Mouse (Mus musculus): ENCODE measurements at regions not wholly inside any gene's neighbourhood (a gene's known extent, or its start where the extent isn't known, plus 50 kb on each side); places are given as distances from the start of the nearest gene placed in this dataset.
"Not testable (repeated sequence)": the region's sequence is repeated elsewhere in the genome, so short reads cannot be mapped to it uniquely, and the experiment has no call there.

- peak; percentile 22 for DNase-seq
These were observed 150.0 kb downstream of the Kcnrg start for GRCm38 (mm10) chr14:61757086-61757822.

GRCm38 (mm10) chr14:61757823-61758175, 150.5 kb downstream of the Kcnrg start:
- DNase-seq, result no peak

GRCm38 (mm10) chr14:61758586-61758985, 151.3 kb downstream of the Kcnrg start:
- no peak for DNase-seq

- not testable (repeated sequence) for DNase-seq
These were observed 152.9 kb downstream of the Kcnrg start for GRCm38 (mm10) chr14:61760176-61760575.

GRCm38 (mm10) chr14:61762076-61762475, 154.8 kb downstream of the Kcnrg start:
- DNase-seq, result no peak

- DNase-seq, result no peak
These were observed 162.6 kb downstream of the Kcnrg start for GRCm38 (mm10) chr14:61769881-61770280.

DNA sequence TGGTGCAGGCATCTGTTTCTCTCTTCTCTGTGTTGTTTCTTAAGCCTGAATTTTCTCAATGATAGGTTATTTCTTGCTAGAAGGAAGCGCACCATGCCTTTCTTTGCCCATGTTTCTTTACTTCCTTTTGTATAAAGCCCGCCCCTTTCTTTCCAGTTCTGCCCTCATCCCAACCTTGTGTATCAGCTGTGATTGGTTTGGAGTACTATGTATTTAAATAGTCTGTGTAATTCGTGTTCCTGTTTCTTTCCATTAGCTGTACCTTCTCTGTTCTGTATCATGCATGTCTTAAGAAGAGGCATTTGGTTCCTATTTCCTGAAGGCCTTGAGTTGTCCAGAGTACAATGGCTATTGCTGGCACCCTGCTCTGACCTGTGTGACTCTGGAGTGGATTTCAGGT, 166.9 kb downstream of the Kcnrg start:
- DNase-seq, result no peak

DNA sequence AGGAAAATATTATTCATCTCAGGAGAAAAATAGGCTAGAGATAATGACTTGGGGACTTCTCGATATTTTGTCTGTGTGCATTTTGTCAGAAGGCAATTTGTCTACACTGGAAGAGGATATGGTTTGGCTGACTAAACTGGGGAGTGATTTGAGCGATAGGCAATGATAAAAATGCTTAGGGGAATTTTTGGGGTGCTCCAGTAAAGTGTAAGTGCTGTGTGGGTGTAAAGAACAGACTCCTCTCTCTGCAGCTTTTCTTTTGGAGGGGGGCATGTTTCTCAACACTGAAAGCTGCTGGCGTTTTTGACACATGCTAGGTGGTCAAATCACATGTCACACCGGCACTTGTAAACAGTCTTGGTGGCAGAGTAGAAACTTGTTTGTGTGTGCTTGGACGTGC, 171.4 kb downstream of the Kcnrg start:
- no peak for DNase-seq

DNA sequence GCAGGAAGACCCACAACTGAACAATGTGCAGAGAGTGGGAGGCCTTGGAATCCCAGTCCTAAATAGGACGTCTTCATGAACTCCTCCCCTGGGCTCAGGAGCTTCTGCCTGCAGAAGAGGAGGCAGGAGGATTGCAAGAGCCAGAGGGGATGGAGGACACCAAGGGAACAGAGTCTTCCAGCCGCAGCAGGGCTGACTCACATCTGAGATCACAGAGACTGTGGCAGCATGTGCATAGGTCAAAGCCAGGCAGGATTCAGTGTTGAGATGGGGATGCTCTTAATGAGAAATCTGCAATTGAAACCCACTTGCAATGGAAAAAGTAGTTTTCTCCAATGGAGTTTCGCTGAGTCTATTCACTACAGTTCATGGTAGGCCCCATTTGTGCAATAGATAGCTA, 175.9 kb downstream of the Kcnrg start:
- no peak for DNase-seq

DNA sequence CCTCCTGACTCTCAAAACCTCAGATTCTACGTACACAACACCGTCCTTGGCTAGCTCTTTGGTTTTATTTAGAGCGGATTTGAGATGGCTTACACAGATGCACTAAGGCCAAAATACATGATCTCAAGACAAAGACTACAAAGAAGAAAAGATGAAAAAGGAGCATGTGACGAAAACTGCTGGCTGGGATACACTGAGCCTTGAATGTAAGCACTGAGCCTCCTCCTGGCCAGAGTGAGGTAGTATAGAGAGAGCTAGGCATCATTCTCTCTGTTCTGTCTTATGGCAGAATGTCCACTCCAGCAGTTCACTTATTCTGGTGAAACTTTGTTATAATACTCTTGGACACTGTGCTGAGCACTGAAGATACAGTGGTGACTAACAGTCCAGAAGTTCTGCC, 177.4 kb downstream of the Kcnrg start:
- no peak for DNase-seq

DNA sequence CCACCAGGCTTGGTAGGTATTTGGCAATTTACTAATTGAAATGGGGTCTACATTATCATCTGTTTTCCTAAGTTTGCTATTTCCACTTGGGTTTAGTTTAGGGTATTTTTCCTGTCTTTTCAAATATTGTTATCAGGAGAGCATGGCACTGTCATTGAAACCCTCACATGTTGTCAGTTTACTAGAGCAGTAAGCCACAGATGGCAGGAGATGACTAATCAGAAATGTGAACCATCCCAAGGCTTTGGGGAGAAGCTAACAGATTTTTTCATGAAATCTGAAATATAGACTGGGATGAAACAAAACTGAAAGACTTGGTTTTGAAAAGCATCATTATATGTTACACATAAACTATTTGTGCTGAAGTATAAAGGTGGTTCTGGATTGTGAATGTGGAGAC, 178.8 kb downstream of the Kcnrg start:
- DNase-seq, result no peak

DNA sequence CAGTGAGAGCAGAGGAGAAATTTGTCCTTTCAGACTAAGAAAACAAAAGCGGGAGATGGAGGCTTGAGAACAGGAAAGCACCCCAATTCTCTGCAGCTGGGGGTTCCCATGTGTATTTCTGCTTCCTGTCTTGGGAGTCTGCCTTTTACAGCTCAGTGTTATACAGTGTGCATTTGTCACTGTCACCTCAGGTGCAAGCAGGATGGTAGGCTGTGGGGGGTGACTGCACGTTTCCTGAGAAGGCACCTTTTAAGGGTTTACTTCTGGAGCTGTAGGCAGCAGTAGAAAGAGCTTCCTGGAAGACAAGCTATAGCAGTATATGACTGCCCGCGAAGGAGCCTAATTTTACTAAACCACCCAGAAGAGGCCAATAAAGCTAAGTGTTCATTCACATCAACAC, 180.5 kb downstream of the Kcnrg start:
- peak; percentile 54 for DNase-seq

GRCm38 (mm10) chr14:61788998-61789790, 181.9 kb downstream of the Kcnrg start:
- no peak for DNase-seq

DNA sequence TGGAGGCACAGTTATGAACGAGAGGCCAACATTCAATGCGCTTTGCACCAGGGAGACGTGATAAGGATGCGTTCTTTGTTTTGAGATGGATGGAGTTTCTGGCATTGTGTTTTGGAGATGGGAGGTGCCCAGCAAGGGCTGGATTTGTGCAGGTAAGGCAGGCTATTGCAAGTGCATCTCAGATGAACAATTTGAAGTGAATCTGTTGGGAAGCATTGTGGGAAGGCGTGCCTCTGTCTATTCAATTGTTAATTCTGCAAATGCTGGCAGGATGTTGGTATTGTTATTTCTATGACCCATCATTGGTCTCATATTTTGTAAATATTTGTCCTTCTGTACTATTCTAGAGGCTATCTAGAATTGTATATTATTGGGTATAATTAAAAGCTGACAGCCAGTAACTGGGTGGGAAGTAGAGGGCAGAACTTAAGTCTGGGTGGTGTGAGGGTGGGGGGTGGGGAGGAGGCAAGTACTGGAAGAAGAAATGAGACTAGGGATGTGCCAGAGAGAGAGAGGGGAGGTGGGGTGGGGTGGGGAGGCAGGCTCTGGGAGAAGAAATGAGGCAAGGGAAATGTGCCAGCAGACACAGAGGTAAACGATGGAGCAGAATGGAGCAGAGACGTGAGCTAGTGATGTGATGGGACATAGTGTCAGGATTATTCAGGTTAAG, 188.9 kb downstream of the Kcnrg start:
- no peak for DNase-seq

- DNase-seq, result no peak
These were observed 189.4 kb downstream of the Kcnrg start for GRCm38 (mm10) chr14:61796671-61797070.

GRCm38 (mm10) chr14:61803421-61803925, 196.2 kb downstream of the Kcnrg start:
- no peak for DNase-seq

DNA sequence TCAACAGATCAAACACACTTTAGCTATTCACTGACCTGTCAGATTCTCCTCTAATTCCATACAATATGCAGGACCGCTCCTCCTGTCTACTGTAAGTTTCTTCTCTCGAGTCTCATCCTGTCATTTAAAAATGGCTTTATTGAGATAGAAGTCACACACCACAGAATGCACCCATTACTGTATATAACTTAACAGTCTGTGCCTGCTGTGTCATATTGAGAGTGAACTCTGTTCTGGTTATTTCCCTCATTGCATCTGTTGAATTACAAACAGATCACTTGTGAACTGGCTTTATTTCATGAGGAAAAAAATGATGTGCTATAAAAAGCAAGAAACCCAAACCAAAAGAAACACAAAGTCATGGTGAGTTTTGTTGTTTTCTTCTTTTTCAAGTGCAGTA, 198.2 kb downstream of the Kcnrg start:
- no peak for DNase-seq

GRCm38 (mm10) chr14:61808193-61808592, 200.9 kb downstream of the Kcnrg start:
- no peak for DNase-seq

DNA sequence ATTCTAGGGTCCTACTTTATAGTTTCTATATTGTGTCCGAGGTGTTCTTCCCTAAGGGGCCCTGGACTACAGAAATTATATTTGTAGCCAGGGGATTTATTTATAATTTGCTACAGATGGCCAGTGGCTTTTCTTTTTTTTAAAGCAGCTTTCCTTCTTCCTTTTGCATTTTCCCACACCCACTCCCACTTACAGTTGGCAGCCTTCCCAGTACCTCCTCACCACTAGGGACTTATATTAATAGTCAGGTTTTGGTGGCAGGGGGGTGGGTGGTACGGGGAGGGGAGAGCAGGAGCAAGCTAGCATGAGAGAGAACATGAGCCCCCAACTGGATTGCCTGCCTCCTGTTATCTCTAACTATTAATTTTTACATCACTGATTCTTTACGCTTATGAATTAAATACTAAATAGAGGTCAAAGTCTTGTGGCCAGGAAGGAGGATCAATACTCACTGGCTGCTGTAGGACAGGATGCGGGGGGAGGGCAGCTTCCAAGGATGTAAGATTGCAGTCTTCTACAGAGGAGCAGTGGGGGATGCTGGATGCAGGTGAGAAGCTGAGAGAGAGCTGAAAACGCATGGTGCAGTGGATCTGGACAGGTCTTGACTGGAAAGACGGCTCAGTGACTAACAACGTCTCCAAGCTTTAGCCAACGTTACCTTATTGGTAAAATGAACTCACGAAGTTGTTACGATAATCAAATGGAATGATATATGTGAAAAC, 202.6 kb downstream of the Kcnrg start:
- DNase-seq, result no peak

- DNase-seq, result no peak
These were observed 203.6 kb downstream of the Kcnrg start for GRCm38 (mm10) chr14:61810836-61811235.

GRCm38 (mm10) chr14:61817711-61818110, 210.5 kb downstream of the Kcnrg start:
- no peak for DNase-seq

GRCm38 (mm10) chr14:61818365-61818764, 211.1 kb downstream of the Kcnrg start:
- no peak for DNase-seq

DNA sequence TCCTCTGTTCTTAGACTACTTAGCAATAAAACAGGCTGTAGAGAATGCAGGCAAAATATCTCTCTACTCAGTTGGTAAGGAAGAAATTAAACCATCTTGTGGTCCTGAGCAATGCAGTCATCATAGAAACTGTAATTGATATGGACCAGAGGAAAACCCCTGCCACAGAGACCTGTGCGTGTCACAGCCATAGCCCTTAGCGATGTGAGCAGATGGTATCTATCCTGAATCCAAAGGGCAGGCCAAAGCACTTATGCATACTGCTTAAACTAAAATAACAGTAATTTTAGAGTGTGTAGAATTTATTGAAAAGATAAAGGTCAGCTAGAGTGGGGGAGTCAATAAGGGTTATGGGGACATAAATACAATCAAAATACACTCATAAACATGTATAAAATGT, 212.0 kb downstream of the Kcnrg start:
- no peak for DNase-seq
